Mouse (Mus musculus) CH12.LX (cell line): ENCODE results near the gene Hoxa9. TPM values are rescaled to one million over a fixed set of nuclear protein-coding genes. Genes with fewer than 3 reads are reported as not detected.
A peak's percentile ranks its signal among the peaks of the same experiment; 100 is the strongest.

ENCODE experiments used
- DNase-seq: peaks from one replicate; pipeline ENCODE4 v3.0.0-alpha.2; 2013; ENCODE audit errors: extremely low read depth
- H3K27ac ChIP-seq: 2 replicates; pipeline ENCODE4 v1.5.1; 2012; ENCODE audit warnings: low read depth, mild to moderate bottlenecking, control low read depth, moderate library complexity; ENCODE audit not compliant: insufficient read depth
- H3K27me3 ChIP-seq: replicated peaks from 2 replicates; pipeline ENCODE3; 2012; ENCODE audit warnings: inconsistent platforms
- H3K36me3 ChIP-seq, 2 experiments: replicated peaks in 1 of 2; 2 replicates each; pipeline versions ENCODE3 to v1.6.1; 2012; ENCODE audit warnings: inconsistent platforms in 1 of 2, low read length in 1 of 2, mild to moderate bottlenecking in 1 of 2, mixed read lengths in 1 of 2, moderate library complexity in 1 of 2; ENCODE audit not compliant: control insufficient read depth in 1 of 2, insufficient read depth in 1 of 2
- H3K4me1 ChIP-seq, 2 experiments: 2 replicates each; pipeline ENCODE4 v1.6.1; 2012; ENCODE audit warnings: inconsistent platforms in 1 of 2, moderate library complexity in 1 of 2; ENCODE audit not compliant: insufficient read depth in 2 of 2, control insufficient read depth in 1 of 2
- H3K4me2 ChIP-seq: 2 replicates; pipeline ENCODE4 v1.6.1; 2012; ENCODE audit warnings: low read depth, mild to moderate bottlenecking, control low read depth; ENCODE audit not compliant: poor library complexity, insufficient read depth, severe bottlenecking
- H3K4me3 ChIP-seq, 3 experiments: fragments of 150-350 bp in 1 of 3; sonication (generic) in 1 of 3; replicated peaks in 1 of 3; 2 replicates each; pipeline versions ENCODE3 to v1.5.1; 2011 to 2012; ENCODE audit warnings: low read depth in 2 of 3, low read length in 2 of 3, mild to moderate bottlenecking in 2 of 3, moderate library complexity in 2 of 3, control low read depth in 1 of 3, improper control_type of control experiment in 1 of 3, inconsistent platforms in 1 of 3, mixed read lengths in 1 of 3; ENCODE audit not compliant: poor library complexity in 1 of 3
- H3K79me2 ChIP-seq: replicated peaks from 2 replicates; pipeline ENCODE4 v1.6.1; 2012; ENCODE audit warnings: mild to moderate bottlenecking, moderate library complexity; ENCODE audit not compliant: control insufficient read depth, poor library complexity, insufficient read depth, severe bottlenecking; ENCODE audit errors: extremely low read depth
- H3K9ac ChIP-seq: 2 replicates; pipeline ENCODE4 v1.6.1; 2012; ENCODE audit warnings: low read depth, mild to moderate bottlenecking, control low read depth, moderate library complexity; ENCODE audit not compliant: insufficient read depth
- H3K9me3 ChIP-seq: replicated peaks from 2 replicates; pipeline ENCODE3; 2012; ENCODE audit warnings: low read length, inconsistent platforms, mixed read lengths
- CHD1 ChIP-seq: IDR thresholded peaks from 2 replicates; pipeline ENCODE4 v1.6.1; 2012; ENCODE audit warnings: low read depth, low read length, improper control_type of control experiment, inconsistent platforms
- CHD2 ChIP-seq: IDR thresholded peaks from 2 replicates; pipeline ENCODE4 v1.6.1; 2011; ENCODE audit warnings: low read length, improper control_type of control experiment
- E2F4 ChIP-seq: IDR thresholded peaks from 2 replicates; pipeline ENCODE4 v1.6.1; 2011; ENCODE audit warnings: low read depth, low read length, improper control_type of control experiment; ENCODE audit not compliant: insufficient replicate concordance
- EP300 ChIP-seq: IDR thresholded peaks from 2 replicates; pipeline ENCODE4 v1.6.1; 2011; ENCODE audit warnings: low read length, improper control_type of control experiment
- ETS1 ChIP-seq: conservative IDR thresholded peaks from 2 replicates; pipeline ENCODE4 v1.6.1; 2012; ENCODE audit warnings: low read depth, mild to moderate bottlenecking, inconsistent platforms, low read length, improper control_type of control experiment, moderate library complexity
- HCFC1 ChIP-seq: IDR thresholded peaks from 2 replicates; pipeline ENCODE4 v1.6.1; 2012; ENCODE audit warnings: low read depth, mild to moderate bottlenecking, inconsistent platforms, low read length, improper control_type of control experiment
- IRF4 ChIP-seq: IDR thresholded peaks from 2 replicates; pipeline ENCODE4 v1.6.1; 2014; ENCODE audit warnings: low read depth, mild to moderate bottlenecking, inconsistent platforms, low read length, improper control_type of control experiment
- JUN ChIP-seq: IDR thresholded peaks from 2 replicates; pipeline ENCODE4 v1.6.1; 2011; ENCODE audit warnings: low read depth, mild to moderate bottlenecking, low read length, improper control_type of control experiment, moderate library complexity; ENCODE audit not compliant: insufficient read depth
- JUND ChIP-seq: conservative IDR thresholded peaks from 2 replicates; pipeline ENCODE4 v1.6.1; 2011; ENCODE audit warnings: low read depth, low read length, improper control_type of control experiment
- MAFK ChIP-seq: IDR thresholded peaks from 2 replicates; pipeline ENCODE4 v1.6.1; 2011; ENCODE audit warnings: low read length, improper control_type of control experiment; ENCODE audit not compliant: insufficient replicate concordance
- MAZ ChIP-seq: IDR thresholded peaks from 2 replicates; pipeline ENCODE4 v1.6.1; 2012; ENCODE audit warnings: low read depth, mild to moderate bottlenecking, inconsistent platforms, low read length, improper control_type of control experiment, moderate library complexity
- MEF2A ChIP-seq: IDR thresholded peaks from 2 replicates; pipeline ENCODE4 v1.6.1; 2014; ENCODE audit warnings: low read depth, mild to moderate bottlenecking, inconsistent platforms, low read length, improper control_type of control experiment, borderline replicate concordance
- MXI1 ChIP-seq: IDR thresholded peaks from 2 replicates; pipeline ENCODE4 v1.6.1; 2011; ENCODE audit warnings: mild to moderate bottlenecking, low read depth, low read length, improper control_type of control experiment
- MYC ChIP-seq: IDR thresholded peaks from 2 replicates; pipeline ENCODE4 v1.6.1; 2011; ENCODE audit warnings: low read depth, mild to moderate bottlenecking, improper control_type of control experiment, low read length
- NELFE ChIP-seq: IDR thresholded peaks from 2 replicates; pipeline ENCODE4 v1.6.1; 2011; ENCODE audit warnings: low read depth, low read length, improper control_type of control experiment
- NRF1 ChIP-seq: IDR thresholded peaks from 2 replicates; pipeline ENCODE4 v1.6.1; 2014; ENCODE audit warnings: low read depth, mild to moderate bottlenecking, inconsistent platforms, low read length, improper control_type of control experiment, moderate library complexity
- PAX5 ChIP-seq: IDR thresholded peaks from 2 replicates; pipeline ENCODE4 v1.6.1; 2012; ENCODE audit warnings: low read length, inconsistent platforms, mixed read lengths
- POLR2A ChIP-seq: IDR thresholded peaks from 2 replicates; pipeline ENCODE4 v1.6.1; 2011; ENCODE audit warnings: low read depth, mild to moderate bottlenecking, improper control_type of control experiment, low read length
- POLR2AphosphoS2 ChIP-seq: IDR thresholded peaks from 2 replicates; pipeline ENCODE4 v1.6.1; 2011; ENCODE audit warnings: low read depth, low read length, improper control_type of control experiment
- RAD21 ChIP-seq: IDR thresholded peaks from 2 replicates; pipeline ENCODE4 v1.6.1; 2011; ENCODE audit warnings: low read depth, mild to moderate bottlenecking, low read length, improper control_type of control experiment, moderate library complexity
- RCOR1 ChIP-seq: conservative IDR thresholded peaks from 2 replicates; pipeline ENCODE4 v1.6.1; 2012; ENCODE audit warnings: low read depth, mild to moderate bottlenecking, inconsistent platforms, low read length, improper control_type of control experiment
- SIN3A ChIP-seq: IDR thresholded peaks from 2 replicates; pipeline ENCODE4 v1.6.1; 2012; ENCODE audit warnings: low read length, improper control_type of control experiment, inconsistent platforms
- SMC3 ChIP-seq: IDR thresholded peaks from 2 replicates; pipeline ENCODE4 v1.6.1; 2011; ENCODE audit warnings: low read depth, low read length, improper control_type of control experiment
- TBP ChIP-seq: conservative IDR thresholded peaks from 2 replicates; pipeline ENCODE4 v1.6.1; 2011; ENCODE audit warnings: low read depth, low read length, improper control_type of control experiment
- UBTF ChIP-seq: IDR thresholded peaks from 2 replicates; pipeline ENCODE4 v1.6.1; 2012; ENCODE audit warnings: low read depth, mild to moderate bottlenecking, inconsistent platforms, low read length, improper control_type of control experiment, moderate library complexity
- USF1 ChIP-seq: IDR thresholded peaks from 2 replicates; pipeline ENCODE4 v1.6.1; 2014; ENCODE audit warnings: low read depth, mild to moderate bottlenecking, inconsistent platforms, low read length, improper control_type of control experiment
- USF2 ChIP-seq: conservative IDR thresholded peaks from 2 replicates; pipeline ENCODE4 v1.6.1; 2011; ENCODE audit warnings: low read depth, low read length, improper control_type of control experiment
- ZC3H11A ChIP-seq: IDR thresholded peaks from 2 replicates; pipeline ENCODE4 v1.6.1; 2012; ENCODE audit warnings: low read depth, mild to moderate bottlenecking, inconsistent platforms, low read length, improper control_type of control experiment
- ZKSCAN1 ChIP-seq: IDR thresholded peaks from 2 replicates; pipeline ENCODE4 v1.6.1; 2012; ENCODE audit warnings: low read depth, inconsistent platforms, low read length, improper control_type of control experiment, borderline replicate concordance
- dilution Hi-C: fragments of 300-500 bp; cut with MboI; formaldehyde crosslinking; loops from 2 replicates; pipeline ENCODE4 v1.14.3; 2020; ENCODE audit warnings: low sequenced_read_pairs; ENCODE audit not compliant: extremely low pct_unique_long_range_greater_than_20kb, extremely low pct_ligation_motif_present
- in situ Hi-C: fragments of 300-500 bp; cut with MboI; formaldehyde crosslinking; loops from 3 replicates; pipeline ENCODE4 v1.14.3; 2019; ENCODE audit warnings: low sequenced_read_pairs, low pct_ligation_motif_present, low pct_unique_long_range_greater_than_20kb, mixed read lengths
- polyA plus RNA-seq: library from polyadenylated mRNA; unstranded; fragments of >175 nt; gene quantifications from 2 replicates; pipeline ENCODE4 v1.2.1, GENCODE M21; 2012; ENCODE audit warnings: low read depth; ENCODE audit not compliant: insufficient read length
- total RNA-seq, 2 experiments: library from RNA; depleted of rRNA; stranded (reverse); fragments of 300-350 nt in 1 of 2; fragments of >200 nt in 1 of 2; gene quantifications; 2 replicates each; pipeline ENCODE4 v1.2.3; 2012 to 2014

Gene Hoxa9
- total and polyA plus RNA-seq, 3 experiments = 0.30 to 0.47 (median 0.30) TPM

- dilution Hi-C loops = no loop called here
Measured at GRCm38 (mm10) chr6:52262463-52263320, 31.8 kb upstream of the Hoxa9 start.

GRCm38 (mm10) chr6:52261751-52262462 is 31.0 kb upstream of the Hoxa9 start:
- no peaks in the 10 kb centered on the region for H3K4me1 ChIP-seq
- no peak overlapping the region for H3K9ac ChIP-seq
- in situ Hi-C loops (loop anchor here (10.0 to 25.0 kb wide), 2 partner anchors 573 to 650 kb away; no protein-coding TSS in a partner anchor), dilution Hi-C loops (no loop called here)
- peaks cover 23% of the 10 kb centered on the region for H3K27me3 ChIP-seq
- H3K27ac ChIP-seq = no peak overlapping the region
- DNase-seq = no peak
- H3K79me2 ChIP-seq = no peaks in the 10 kb centered on the region
- peaks cover 5% of the 10 kb centered on the region for H3K9me3 ChIP-seq
- H3K4me2 ChIP-seq = peak overlapping the region; percentile 16; the same call in 1 of the 2 replicates
- H3K36me3 ChIP-seq = no peaks in the 10 kb centered on the region
- TF ChIP-seq MYC = no peak
- no peak for TF ChIP-seq RCOR1
- TF ChIP-seq HCFC1 = no peak
- no peak for TF ChIP-seq MEF2A
- TF ChIP-seq TBP = no peak
- TF ChIP-seq NELFE = no peak
- TF ChIP-seq JUN = no peak
- no peak for TF ChIP-seq PAX5
- TF ChIP-seq E2F4 = no peak
- no peak for TF ChIP-seq MXI1
- no peak for TF ChIP-seq USF2
- TF ChIP-seq IRF4 = no peak
- TF ChIP-seq SIN3A = no peak
- TF ChIP-seq RAD21 = no peak
- no peak for TF ChIP-seq SMC3
- TF ChIP-seq USF1 = no peak
- no peak for TF ChIP-seq MAZ
- no peak for TF ChIP-seq CHD2
- no peak overlapping the region for H3K4me3 ChIP-seq

More at GRCm38 (mm10) chr6:52262463-52263320, 31.8 kb upstream of the Hoxa9 start:
- no peaks in the 10 kb centered on the region for H3K79me2 ChIP-seq
- DNase-seq = no peak
- H3K36me3 ChIP-seq = no peaks in the 10 kb centered on the region
- H3K4me1 ChIP-seq = no peaks in the 10 kb centered on the region
- TF ChIP-seq MAFK (no peak), ZC3H11A (no peak), UBTF (no peak), EP300 (no peak), POLR2AphosphoS2 (no peak), RAD21 (no peak), IRF4 (no peak), JUN (no peak), MXI1 (no peak), MYC (no peak), MAZ (no peak), NRF1 (no peak), CHD1 (no peak), NELFE (no peak), ETS1 (no peak), JUND (no peak), SMC3 (no peak), E2F4 (no peak), POLR2A (no peak), ZKSCAN1 (no peak)
- peaks cover 5% of the 10 kb centered on the region for H3K9me3 ChIP-seq
- no peak overlapping the region for H3K4me3 ChIP-seq
- H3K4me2 ChIP-seq = peak overlapping the region; percentile 27; the same call in 1 of the 2 replicates
- no peak overlapping the region for H3K9ac ChIP-seq
- in situ Hi-C loops = loop anchor here (10.0 to 25.0 kb wide), 2 partner anchors 572 to 650 kb away; no protein-coding TSS in a partner anchor
- H3K27me3 ChIP-seq = peaks cover 23% of the 10 kb centered on the region
- no peak overlapping the region for H3K27ac ChIP-seq
